8 mouse cellular contexts compared by ENCODE assay signal in the genomic region with DNA sequence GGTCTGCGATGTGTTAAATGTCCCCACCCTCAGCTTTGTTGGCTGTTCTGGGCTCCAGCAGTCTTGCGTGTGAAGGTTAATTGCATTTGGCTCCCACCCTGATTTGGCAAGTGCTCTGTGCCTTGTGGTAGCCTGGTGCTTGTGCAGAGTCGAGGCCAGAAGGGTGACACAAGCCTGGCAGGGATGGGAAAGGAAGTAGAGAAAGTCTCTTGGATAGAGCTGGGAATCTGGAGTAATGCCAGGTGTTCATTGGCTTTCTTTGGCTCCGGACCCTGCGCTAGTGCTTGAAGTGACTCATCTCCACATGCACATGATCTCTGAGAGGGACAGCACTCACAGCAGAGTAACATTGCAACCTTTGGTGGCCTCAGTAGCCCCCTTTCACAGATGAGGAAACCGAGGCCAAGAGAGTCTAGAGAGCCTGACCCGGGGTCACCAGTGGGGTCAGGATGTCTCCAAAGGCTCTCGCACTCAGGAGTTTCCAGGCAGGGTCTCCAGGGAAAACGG.
DNase-seq lines count a peak whose midpoint lies in the region; ATAC-seq and TF ChIP-seq lines count a peak whose summit lies in the region.

No protein-coding gene starts in this region.

- ATAC-seq in stomach, embryonic 16.5 days (ENCODE audit: insufficient read depth, low FRiP score), result peak; percentile 33; the same call in 1 of the 2 replicates

- 0 out of 2 replicates have a peak, but pooled peaks have one; percentile 32 for TF ChIP-seq POLR2A in embryonic fibroblast, embryonic 13.5 days (IDR thresholded peaks at IDR 0.05; ENCODE audit: low read depth, low read length)

- WGBS in heart, embryonic 10.5 days, result 34% methylated on average over 9 of the region's 9 CpGs
- WGBS in stomach, embryonic 16.5 days, result 30% methylated on average over 9 of the region's 9 CpGs

- DNase-seq in urinary bladder, postnatal 36 days (ENCODE audit: low spot score in 2 of 2), result peak; percentile 21 to 34
- DNase-seq in urinary bladder, postnatal 25 days (ENCODE audit: low spot score), result no peak
- DNase-seq in heart, embryonic 10.5 days (ENCODE audit: low spot score), result no peak
- peak; percentile 8 to 23 for DNase-seq in kidney, postnatal 4 days
- peak; percentile 53 for DNase-seq in lung, postnatal 14 days
- DNase-seq in B cell, adult 2 months, result no peak

- peak overlapping the region; percentile 15 for H3K4me3 ChIP-seq in embryonic fibroblast, embryonic 13.5 days (ENCODE audit: insufficient read depth, low read length)
- H3K4me3 ChIP-seq in heart, embryonic 10.5 days, result peak overlapping the region; percentile 62
- H3K4me3 ChIP-seq in stomach, embryonic 16.5 days (replicated peaks; ENCODE audit: low read length), result peak overlapping the region; percentile 49

- peak overlapping the region; percentile 65 for H3K9ac ChIP-seq in stomach, embryonic 16.5 days (ENCODE audit: low read length)

- no peaks in the 10 kb centered on the region for H3K36me3 ChIP-seq in heart, embryonic 10.5 days
- no peaks in the 10 kb centered on the region for H3K36me3 ChIP-seq in stomach, embryonic 16.5 days (ENCODE audit: control insufficient read depth, insufficient read depth, low read length)

- no peaks in the 10 kb centered on the region for H3K9me3 ChIP-seq in heart, embryonic 10.5 days
- H3K9me3 ChIP-seq in stomach, embryonic 16.5 days (replicated peaks; ENCODE audit: control insufficient read depth, low read length), result no peaks in the 10 kb centered on the region

- H3K27ac ChIP-seq in embryonic fibroblast, embryonic 13.5 days (ENCODE audit: insufficient read depth, low read length), result no peak overlapping the region
- H3K27ac ChIP-seq in heart, embryonic 10.5 days, result peak overlapping the region; percentile 70
- no peak overlapping the region for H3K27ac ChIP-seq in stomach, embryonic 16.5 days (ENCODE audit: low read length)

- H3K4me1 ChIP-seq in embryonic fibroblast, embryonic 13.5 days (ENCODE audit: control insufficient read depth, insufficient read depth, low read length), result no peaks in the 10 kb centered on the region
- H3K4me1 ChIP-seq in heart, embryonic 10.5 days, result peaks cover 7% of the 10 kb centered on the region; the same call in 1 of the 2 replicates
- H3K4me1 ChIP-seq in stomach, embryonic 16.5 days (ENCODE audit: control insufficient read depth, insufficient read depth, low read length), result peaks cover 6% of the 10 kb centered on the region; the same call in 1 of the 2 replicates

- peak overlapping the region; percentile 77 for H3K4me2 ChIP-seq in stomach, embryonic 16.5 days (ENCODE audit: low read depth, low read length)

- H3K27me3 ChIP-seq in heart, embryonic 10.5 days (ENCODE audit: insufficient read depth, poor library complexity, severe bottlenecking), result peaks cover 35% of the 10 kb centered on the region
- H3K27me3 ChIP-seq in stomach, embryonic 16.5 days (ENCODE audit: control insufficient read depth, insufficient read depth, low read length), result no peaks in the 10 kb centered on the region

- TF ChIP-seq CTCF in embryonic fibroblast, embryonic 13.5 days (IDR thresholded peaks at IDR 0.05; ENCODE audit: borderline replicate concordance, insufficient read depth, low read length), result no peak

Comparison
In these comparisons a context has a peak if more than half of its experiments do, and no peak if none do; other contexts are left out.
1. DNase-seq: peak in urinary bladder, postnatal 36 days (2 of 2), kidney, postnatal 4 days (2 of 2) and lung, postnatal 14 days (single experiment); none in urinary bladder, postnatal 25 days (single experiment), heart, embryonic 10.5 days (single experiment) and B cell, adult 2 months (0 of 2).
2. Peak in every context shown above with its lines, with median percentiles within 50 percentile points of each other: H3K4me3 ChIP-seq.